Mouse (Mus musculus) thymus, adult 2 months (tissue): ENCODE results near the gene Rbm44. TPM values are rescaled to one million over a fixed set of nuclear protein-coding genes. Genes with fewer than 3 reads are reported as not detected.

ENCODE experiments used
- DNase-seq: peaks from one replicate; pipeline ENCODE4 v3.0.0; 2021
- H3K27ac ChIP-seq: fragments of 200-500 bp; 2 replicates; pipeline ENCODE4 v1.5.1; 2012; ENCODE audit warnings: low read length, control low read depth; ENCODE audit not compliant: control insufficient read depth, insufficient read depth
- H3K27me3 ChIP-seq: fragments of 200-500 bp; 2 replicates; pipeline ENCODE4 v1.6.1; 2012; ENCODE audit warnings: mild to moderate bottlenecking, low read length, moderate library complexity, mixed read lengths; ENCODE audit not compliant: control insufficient read depth, insufficient read depth
- H3K36me3 ChIP-seq: fragments of 200-500 bp; 2 replicates; pipeline ENCODE4 v1.6.1; 2012; ENCODE audit warnings: mild to moderate bottlenecking, low read length, moderate library complexity; ENCODE audit not compliant: control insufficient read depth, insufficient read depth
- H3K4me1 ChIP-seq: fragments of 200-500 bp; replicated peaks from 2 replicates; pipeline ENCODE4 v1.6.1; 2012; ENCODE audit warnings: low read length; ENCODE audit not compliant: control insufficient read depth, insufficient read depth
- H3K4me3 ChIP-seq: fragments of 200-500 bp; 2 replicates; pipeline ENCODE4 v1.5.1; 2012; ENCODE audit warnings: mild to moderate bottlenecking, low read length, control low read depth, moderate library complexity; ENCODE audit not compliant: control insufficient read depth, insufficient read depth
- CTCF ChIP-seq: fragments of 200-500 bp; IDR thresholded peaks from 2 replicates; pipeline ENCODE4 v1.5.1; 2012; ENCODE audit warnings: mild to moderate bottlenecking, control low read depth, low read length, moderate library complexity, borderline replicate concordance; ENCODE audit not compliant: control insufficient read depth, poor library complexity, insufficient read depth; ENCODE audit errors: extremely low read depth
- POLR2A ChIP-seq: fragments of 200-500 bp; IDR thresholded peaks from 2 replicates; pipeline ENCODE4 v1.6.1; 2012; ENCODE audit warnings: mild to moderate bottlenecking, low read length, control low read depth, moderate library complexity; ENCODE audit not compliant: control insufficient read depth, poor library complexity, insufficient read depth; ENCODE audit errors: extremely low read depth
- WGBS: fragments of 180-500 bp; shearing (Covaris S2); methylation state at CpG from one replicate; pipeline ENCODE4 v1.1.7; 2018; 5-methylcytosine and 5-hydroxymethylcytosine counted together
- polyA plus RNA-seq: library from polyadenylated mRNA; depleted of rRNA; stranded (reverse); fragments of >200 nt; gene quantifications from 2 replicates; pipeline ENCODE4 v1.2.3, GENCODE M21; 2012

The Rbm44 gene
- polyA plus RNA-seq, 1 experiment, result 0.27 TPM

DNA sequence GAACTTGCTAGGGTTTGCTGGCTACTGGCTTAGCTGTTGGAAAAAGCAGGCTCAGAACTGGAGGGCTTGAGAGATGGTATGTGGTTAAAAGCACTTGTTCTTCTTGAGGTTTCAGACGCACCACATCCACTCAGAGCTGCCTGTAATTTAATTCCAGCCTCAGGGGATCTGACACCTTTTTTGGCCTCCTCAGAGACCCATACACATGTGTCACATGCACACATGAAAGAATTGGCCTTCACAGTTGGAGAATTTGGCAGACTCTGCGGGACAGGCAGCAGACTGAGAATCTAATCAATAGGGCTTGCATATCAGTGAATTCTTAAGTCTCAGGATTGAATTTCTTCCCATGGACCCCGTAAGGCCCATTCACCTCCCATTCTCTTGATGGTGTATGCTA, 56.2 kb downstream of the Rbm44 start:
- H3K4me1 ChIP-seq, result peaks cover 25% of the 10 kb centered on the region
- whole genome bisulfite sequencing, result 73% methylated on average over 3 of the region's 3 CpGs

DNA sequence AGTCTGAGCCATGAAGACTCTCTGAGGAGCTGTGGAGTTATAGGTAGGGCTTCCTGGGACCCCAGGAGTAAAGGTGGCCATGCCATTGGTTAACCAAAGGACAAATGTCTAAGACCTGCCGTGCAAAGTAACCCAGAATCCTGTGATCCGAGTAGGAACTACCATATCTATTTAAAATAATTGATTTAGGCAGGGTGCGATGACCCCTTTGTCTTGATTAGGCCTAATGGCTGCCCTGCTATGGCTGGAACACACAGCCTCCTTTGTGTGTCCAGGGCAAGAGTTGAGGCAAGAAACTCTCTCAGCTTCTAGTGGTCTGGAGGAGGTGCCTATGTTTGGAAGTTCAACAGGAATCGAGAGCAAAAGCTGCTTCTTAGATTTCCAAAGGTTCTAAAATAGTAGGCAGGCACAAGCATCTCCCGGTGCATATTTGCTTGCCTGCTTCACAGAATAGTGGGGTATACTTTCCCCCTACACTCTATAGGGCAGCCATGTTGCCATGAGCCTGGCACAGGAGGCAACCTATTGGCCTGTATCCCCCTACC, 59.4 kb downstream of the Rbm44 start:
- no peak overlapping the region for H3K27ac ChIP-seq
- DNase-seq, result no peak
- 96% methylated on average over 5 of the region's 5 CpGs for WGBS
- H3K27me3 ChIP-seq, result no peaks in the 10 kb centered on the region
- H3K36me3 ChIP-seq, result peaks cover 67% of the 10 kb centered on the region
- H3K4me1 ChIP-seq, result peaks cover 17% of the 10 kb centered on the region
- TF ChIP-seq POLR2A (no peak), CTCF (no peak)
- no peak overlapping the region for H3K4me3 ChIP-seq

More for the DNA sequence above, 56.2 kb downstream of the Rbm44 start:
- Histone ChIP-seq H3K36me3 (peaks cover 74% of the 10 kb centered on the region), H3K27me3 (no peaks in the 10 kb centered on the region), H3K4me3 (no peak overlapping the region), H3K27ac (no peak overlapping the region)
- DNase-seq, result no peak
- no peak for TF ChIP-seq CTCF
- no peak for TF ChIP-seq POLR2A

DNA sequence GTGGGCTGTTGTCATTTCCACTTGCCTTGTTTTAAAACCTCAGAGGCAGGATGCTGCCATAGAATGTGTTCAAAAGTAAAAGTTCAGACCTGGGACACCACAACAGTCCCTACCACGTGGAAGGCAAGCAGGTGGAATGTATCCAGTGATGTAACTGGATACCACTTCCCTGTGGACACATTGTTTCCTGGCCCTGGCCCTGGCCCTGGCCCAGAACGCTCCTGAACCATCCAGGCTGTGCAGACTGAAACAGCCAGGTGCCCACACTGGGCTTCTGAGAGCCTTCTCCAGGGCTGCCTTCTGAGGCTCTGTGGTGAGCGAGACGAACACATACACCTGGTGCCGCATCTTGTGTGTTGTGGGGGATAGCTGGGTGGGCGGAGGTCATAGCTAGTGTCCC, 60.8 kb downstream of the Rbm44 start:
- Histone ChIP-seq H3K36me3 (peaks cover 59% of the 10 kb centered on the region), H3K27me3 (no peaks in the 10 kb centered on the region), H3K4me3 (no peak overlapping the region), H3K27ac (no peak overlapping the region), H3K4me1 (peaks cover 19% of the 10 kb centered on the region)
- no peak for DNase-seq
- no peak for TF ChIP-seq POLR2A
- no peak for TF ChIP-seq CTCF
- WGBS, result 87% methylated on average over 6 of the region's 6 CpGs

DNA sequence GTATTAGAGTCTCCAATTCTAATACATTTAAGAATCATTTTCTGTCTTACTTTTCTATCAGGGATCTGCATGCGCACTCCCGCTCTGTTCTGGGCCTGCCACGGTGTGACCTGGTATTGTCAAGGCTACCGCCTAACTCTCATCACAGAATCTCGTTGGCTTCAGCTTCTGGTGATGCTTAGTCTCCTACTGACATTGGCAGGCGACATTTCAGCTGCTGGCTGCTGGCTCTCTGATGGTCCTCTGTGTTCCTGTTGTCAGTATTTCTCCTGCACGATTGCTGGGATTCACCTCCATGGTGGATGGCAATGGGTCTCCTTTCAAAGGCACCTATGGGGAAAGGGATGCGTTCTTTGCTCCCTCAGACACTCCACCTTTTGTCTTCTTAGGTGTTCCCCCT, 61.4 kb downstream of the Rbm44 start:
- TF ChIP-seq CTCF, result no peak
- TF ChIP-seq POLR2A, result no peak
- DNase-seq, result no peak
- peaks cover 25% of the 10 kb centered on the region for H3K4me1 ChIP-seq
- no peak overlapping the region for H3K4me3 ChIP-seq
- WGBS, result 95% methylated on average over 8 of the region's 8 CpGs
- H3K36me3 ChIP-seq, result peaks cover 53% of the 10 kb centered on the region
- H3K27ac ChIP-seq, result no peak overlapping the region
- no peaks in the 10 kb centered on the region for H3K27me3 ChIP-seq

DNA sequence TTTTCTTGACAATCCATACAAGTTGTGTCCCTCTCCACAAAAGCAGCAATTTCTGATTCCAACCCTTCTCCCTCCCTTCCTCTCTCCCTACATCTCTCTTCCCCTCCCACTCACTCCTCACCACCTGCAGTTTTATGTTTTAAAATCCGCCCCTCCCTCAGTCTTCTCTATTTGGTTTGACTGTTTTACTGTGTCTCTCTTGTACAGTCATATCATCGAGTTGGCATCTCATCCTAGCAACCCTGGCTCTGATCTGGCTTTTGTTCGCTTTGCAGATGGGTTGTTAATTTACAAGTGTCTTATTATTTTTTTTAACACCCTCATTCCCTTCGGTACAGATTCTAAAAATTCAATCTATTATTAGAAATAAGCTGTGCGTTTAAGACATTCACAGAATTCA, 62.0 kb downstream of the Rbm44 start:
- WGBS, result 84% methylated on average over 5 of the region's 5 CpGs
- DNase-seq, result no peak
- H3K27ac ChIP-seq, result no peak overlapping the region
- TF ChIP-seq CTCF, result no peak
- TF ChIP-seq POLR2A, result no peak
- H3K4me1 ChIP-seq, result peaks cover 26% of the 10 kb centered on the region
- no peaks in the 10 kb centered on the region for H3K27me3 ChIP-seq
- H3K36me3 ChIP-seq, result peaks cover 50% of the 10 kb centered on the region
- no peak overlapping the region for H3K4me3 ChIP-seq

DNA sequence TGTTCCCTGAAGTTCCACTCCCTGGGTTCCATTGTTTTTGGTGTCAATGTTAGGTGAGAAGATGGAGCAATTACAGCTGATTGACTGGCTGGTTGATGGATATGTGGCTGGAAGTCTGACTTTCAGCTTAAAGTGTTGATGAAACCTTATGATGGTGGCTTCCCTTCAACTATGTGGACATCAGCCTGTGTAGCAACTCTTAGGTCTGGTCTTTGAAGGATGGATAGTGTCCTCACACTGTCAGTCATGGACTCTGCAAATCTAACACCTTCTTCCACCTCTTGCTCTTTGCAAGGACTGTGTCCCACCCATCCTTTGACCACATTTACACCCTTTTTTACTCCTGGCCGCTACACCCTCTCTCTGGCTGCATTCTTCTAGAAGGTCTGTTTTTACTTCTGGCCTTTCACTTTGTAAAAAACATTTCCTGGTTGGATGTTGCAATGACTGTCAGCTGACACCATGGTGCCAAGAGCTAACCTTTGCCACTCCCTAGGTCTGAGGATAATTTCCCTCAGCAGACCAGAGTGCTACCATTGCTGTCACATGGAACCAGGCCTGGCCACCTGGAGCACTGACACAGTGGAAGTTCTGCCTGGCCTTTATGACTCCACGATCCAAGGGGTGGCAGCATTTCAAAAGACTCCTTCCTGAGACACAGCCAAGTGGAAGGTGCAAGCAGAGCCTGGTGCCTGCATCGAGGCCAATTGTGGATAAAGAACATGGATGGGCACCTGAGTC, 62.6 kb downstream of the Rbm44 start:
- Histone ChIP-seq H3K27ac (no peak overlapping the region), H3K27me3 (no peaks in the 10 kb centered on the region), H3K4me3 (no peak overlapping the region), H3K36me3 (peaks cover 49% of the 10 kb centered on the region), H3K4me1 (peaks cover 26% of the 10 kb centered on the region)
- no peak for DNase-seq
- WGBS, result 87% methylated on average over 3 of the region's 3 CpGs
- TF ChIP-seq CTCF, result no peak
- no peak for TF ChIP-seq POLR2A
